ENCODE assay signal across 11 mouse cellular contexts in genomic region chr10:5699791-5700190, GRCm38 (mm10).
"Had no signal": no experiment of that assay in that cellular context is flagged by ENCODE, and none has a peak within 500 bp of the region (broad histone marks: within the 10 kb centered on the region; RNA-seq: fewer than 3 reads in every experiment).

No protein-coding gene starts in this region.

- DNase-seq: kidney, postnatal 10 days; kidney, postnatal 36 days; layer of hippocampus, postnatal 36 days; liver; lung, adult 18-20 months; lung, postnatal 10 days; lung, postnatal 36 days; retina, postnatal 1 day; right cerebral cortex, postnatal 25 days; spleen, adult 18-20 months; thymus, postnatal 25 days had no signal
